Mouse (Mus musculus) intestine, embryonic 16.5 days (tissue): ENCODE results near the gene Sugp2. TPM values are rescaled to one million over a fixed set of nuclear protein-coding genes. Genes with fewer than 3 reads are reported as not detected.

Experiments used
- ATAC-seq: fragments of 200-750 bp; cut with Nextera tagmentation; 2 replicates; pipeline ENCODE4 v1.8.0; 2017; ENCODE audit warnings: moderate TSS enrichment, moderate library complexity
- H3K27ac ChIP-seq: fragments of 300-500 bp; sonication (generic); 2 replicates; pipeline ENCODE4 v1.5.1; 2014; ENCODE audit warnings: mild to moderate bottlenecking, low read length
- H3K27me3 ChIP-seq: fragments of 300-500 bp; sonication (generic); replicated peaks from 2 replicates; pipeline ENCODE4 v1.6.1; 2014; ENCODE audit warnings: low read length, control low read depth, mixed read lengths; ENCODE audit not compliant: control insufficient read depth, insufficient read depth
- H3K36me3 ChIP-seq: fragments of 300-500 bp; sonication (generic); 2 replicates; pipeline ENCODE4 v1.6.1; 2014; ENCODE audit warnings: low read length, control low read depth; ENCODE audit not compliant: control insufficient read depth, insufficient read depth
- H3K4me1 ChIP-seq: fragments of 300-500 bp; sonication (generic); 2 replicates; pipeline ENCODE4 v1.6.1; 2014; ENCODE audit warnings: low read length, control low read depth, mixed read lengths; ENCODE audit not compliant: control insufficient read depth, insufficient read depth
- H3K4me2 ChIP-seq: fragments of 300-500 bp; sonication (generic); 2 replicates; pipeline ENCODE4 v1.6.1; 2014; ENCODE audit warnings: low read depth, low read length, control low read depth
- H3K4me3 ChIP-seq: fragments of 300-500 bp; sonication (generic); 2 replicates; pipeline ENCODE4 v1.5.1; 2014; ENCODE audit warnings: mild to moderate bottlenecking, low read length
- H3K9ac ChIP-seq: fragments of 300-500 bp; sonication (generic); 2 replicates; pipeline ENCODE4 v1.6.1; 2014; ENCODE audit warnings: low read depth, low read length
- H3K9me3 ChIP-seq: fragments of 300-500 bp; sonication (generic); 2 replicates; pipeline ENCODE4 v1.6.1; 2016; ENCODE audit warnings: low read length, control low read depth; ENCODE audit not compliant: control insufficient read depth
- WGBS: fragments of 180-500 bp; shearing (Covaris S2); extraction: QIAGEN DNeasy Blood & Tissue Kit; methylation state at CpG from one replicate; pipeline ENCODE4 v1.1.7; 2014; 5-methylcytosine and 5-hydroxymethylcytosine counted together
- polyA plus RNA-seq: library from polyadenylated mRNA; unstranded; fragments of >200 nt; fragmentation: Nextera tagmentation; extraction: Ambion mirVana; gene quantifications from 2 replicates; pipeline ENCODE4 v1.2.1, GENCODE M21; 2015

Sugp2 gene
- polyA plus RNA-seq, 1 experiment from 2014 or later, result 18.1 TPM

DNA sequence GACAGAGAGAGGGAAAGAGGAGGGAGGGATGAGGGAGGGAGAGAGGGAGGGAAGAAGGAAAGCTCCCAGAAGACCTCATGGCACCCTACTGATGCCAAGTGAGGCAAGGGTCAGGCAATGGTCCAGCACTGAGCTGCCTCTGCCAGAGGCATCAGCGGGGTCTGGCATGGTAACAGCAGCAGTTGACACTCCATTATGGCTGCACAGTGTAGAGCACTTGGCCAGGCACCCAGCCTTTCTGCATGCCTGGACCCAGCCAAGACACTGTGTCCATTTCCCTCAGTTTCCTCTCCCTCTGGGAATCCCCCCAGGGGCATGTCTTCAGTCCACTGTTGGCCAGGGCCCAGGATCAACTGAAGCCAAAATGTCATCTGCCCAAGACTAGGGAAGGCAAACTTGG lies 17.5 kb upstream of the Sugp2 start:
- H3K4me3 ChIP-seq, result no peak overlapping the region
- H3K4me2 ChIP-seq, result no peak overlapping the region
- no peaks in the 10 kb centered on the region for H3K9me3 ChIP-seq
- no peaks in the 10 kb centered on the region for H3K36me3 ChIP-seq
- H3K27me3 ChIP-seq, result no peaks in the 10 kb centered on the region
- WGBS, result 55% methylated on average over 1 of the region's 1 CpGs
- no peaks in the 10 kb centered on the region for H3K4me1 ChIP-seq
- no peak overlapping the region for H3K9ac ChIP-seq
- no peak overlapping the region for H3K27ac ChIP-seq
- no peak for ATAC-seq

DNA sequence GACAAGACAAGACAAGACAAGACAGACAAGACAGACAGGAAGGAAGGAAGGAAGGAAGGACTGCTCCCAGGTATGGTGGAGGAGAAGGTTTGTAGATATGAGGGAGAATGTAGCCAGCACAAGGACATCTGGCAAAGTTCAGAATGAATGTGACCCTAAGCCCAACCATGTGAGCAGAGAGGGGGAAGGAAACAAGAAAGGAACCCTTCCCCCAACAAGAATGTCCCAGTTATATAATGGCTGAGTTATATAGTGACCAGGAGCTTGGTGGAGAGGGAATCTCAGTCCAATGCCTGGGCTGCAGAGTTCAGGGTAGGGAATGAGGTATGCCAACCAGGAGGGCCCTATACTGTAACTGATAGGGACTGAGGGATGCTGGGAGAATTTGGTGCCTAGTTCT lies 16.6 kb upstream of the Sugp2 start:
- Histone ChIP-seq H3K4me2 (no peak overlapping the region), H3K27ac (no peak overlapping the region), H3K36me3 (no peaks in the 10 kb centered on the region), H3K4me3 (no peak overlapping the region), H3K27me3 (no peaks in the 10 kb centered on the region), H3K9ac (no peak overlapping the region), H3K4me1 (no peaks in the 10 kb centered on the region), H3K9me3 (no peaks in the 10 kb centered on the region)
- no peak for ATAC-seq

DNA sequence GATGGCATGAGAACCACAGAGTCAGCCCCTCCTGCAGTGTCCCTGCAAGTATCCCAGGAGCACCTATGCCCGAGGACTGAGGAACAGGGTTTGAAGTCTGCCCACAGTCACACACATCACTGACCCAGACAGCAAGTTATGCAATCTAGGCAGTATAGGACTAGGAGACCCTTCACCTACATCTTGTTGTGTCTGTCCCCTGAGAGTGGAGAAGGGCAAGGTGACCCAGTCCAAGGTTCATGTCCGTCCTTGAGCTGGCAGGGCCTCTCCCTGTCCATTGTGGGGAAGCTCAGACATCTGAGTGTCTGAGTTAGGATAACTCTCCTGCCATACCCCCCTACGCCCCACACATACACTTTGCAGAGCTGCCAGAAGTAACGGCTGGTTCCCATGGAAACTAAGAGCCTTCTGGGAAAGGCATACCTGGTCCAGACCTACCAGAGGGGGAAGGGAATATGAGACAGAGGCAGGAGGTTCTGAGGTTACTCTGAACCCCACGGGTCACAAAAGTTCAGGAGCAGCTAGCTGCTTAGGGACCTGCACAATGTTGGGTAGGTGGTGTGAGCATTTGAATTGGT lies 14.8 kb upstream of the Sugp2 start:
- Histone ChIP-seq H3K4me2 (no peak overlapping the region), H3K36me3 (no peaks in the 10 kb centered on the region), H3K9ac (no peak overlapping the region), H3K4me3 (no peak overlapping the region), H3K27ac (no peak overlapping the region), H3K4me1 (no peaks in the 10 kb centered on the region), H3K27me3 (no peaks in the 10 kb centered on the region), H3K9me3 (no peaks in the 10 kb centered on the region)
- WGBS, result 36% methylated on average over 5 of the region's 5 CpGs
- ATAC-seq, result no peak

DNA sequence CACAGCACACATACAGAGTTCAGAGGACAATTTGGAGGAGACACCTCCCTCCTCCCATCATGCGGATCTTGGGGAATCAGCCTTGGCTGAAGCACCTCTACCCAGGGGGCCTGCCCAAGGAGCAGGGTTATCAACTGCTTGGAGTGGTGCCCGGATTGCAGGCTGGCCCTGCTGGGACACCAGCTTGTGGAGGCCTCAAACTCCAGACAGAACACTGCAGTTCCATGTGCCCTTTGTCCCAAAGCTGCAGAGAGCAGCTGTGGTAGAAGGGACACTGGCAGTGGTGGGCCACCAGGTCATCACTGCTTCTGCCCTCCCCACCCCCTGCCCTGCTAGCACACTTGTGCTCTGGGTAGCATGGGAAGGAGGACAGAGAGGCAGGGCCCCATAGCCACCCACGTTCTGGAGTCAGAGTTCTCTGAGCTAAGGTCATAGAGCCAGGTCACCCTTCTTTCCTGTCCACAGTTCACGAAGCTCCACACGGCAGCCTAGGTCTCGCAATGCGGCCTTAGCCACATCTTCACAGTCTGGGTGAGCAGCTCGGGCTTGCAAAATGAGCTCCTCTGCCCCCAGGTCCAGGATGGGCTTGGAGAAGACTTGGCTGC lies 13.7 kb upstream of the Sugp2 start:
- H3K27me3 ChIP-seq, result no peaks in the 10 kb centered on the region

DNA sequence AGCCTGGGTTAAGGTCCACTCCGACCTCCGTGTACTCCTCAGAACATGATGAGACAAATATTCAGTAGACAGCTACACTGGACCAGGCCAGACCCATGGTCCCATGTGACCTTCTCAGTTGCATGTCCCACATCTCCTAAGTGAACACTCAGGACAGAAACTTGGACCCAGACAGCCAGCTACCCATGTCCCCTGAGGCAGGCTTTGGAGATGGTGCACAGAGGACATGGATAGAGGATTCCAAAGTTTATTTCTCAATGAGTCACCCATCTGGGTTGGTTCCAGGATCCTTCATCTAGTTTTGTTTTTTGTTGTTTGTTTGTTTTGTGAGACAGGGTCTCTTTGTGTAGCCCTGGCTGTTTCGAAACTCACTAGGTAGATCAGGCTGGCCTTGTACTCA lies 13.1 kb upstream of the Sugp2 start:
- Histone ChIP-seq H3K27ac (no peak overlapping the region), H3K9me3 (no peaks in the 10 kb centered on the region), H3K27me3 (no peaks in the 10 kb centered on the region), H3K36me3 (peaks cover 8% of the 10 kb centered on the region; the same call in 1 of the 2 replicates), H3K4me2 (no peak overlapping the region), H3K9ac (no peak overlapping the region), H3K4me1 (no peaks in the 10 kb centered on the region), H3K4me3 (no peak overlapping the region)
- WGBS, result 95% methylated on average over 3 of the region's 3 CpGs
- no peak for ATAC-seq

More for the DNA sequence above, 13.7 kb upstream of the Sugp2 start:
- Histone ChIP-seq H3K36me3 (peaks cover 8% of the 10 kb centered on the region; the same call in 1 of the 2 replicates), H3K9me3 (no peaks in the 10 kb centered on the region), H3K4me1 (no peaks in the 10 kb centered on the region), H3K9ac (peak overlapping the region; percentile 24; the same call in 1 of the 2 replicates), H3K27ac (no peak overlapping the region), H3K4me3 (no peak overlapping the region), H3K4me2 (no peak overlapping the region)
- ATAC-seq, result no peak
- 71% methylated on average over 8 of the region's 8 CpGs for WGBS

DNA sequence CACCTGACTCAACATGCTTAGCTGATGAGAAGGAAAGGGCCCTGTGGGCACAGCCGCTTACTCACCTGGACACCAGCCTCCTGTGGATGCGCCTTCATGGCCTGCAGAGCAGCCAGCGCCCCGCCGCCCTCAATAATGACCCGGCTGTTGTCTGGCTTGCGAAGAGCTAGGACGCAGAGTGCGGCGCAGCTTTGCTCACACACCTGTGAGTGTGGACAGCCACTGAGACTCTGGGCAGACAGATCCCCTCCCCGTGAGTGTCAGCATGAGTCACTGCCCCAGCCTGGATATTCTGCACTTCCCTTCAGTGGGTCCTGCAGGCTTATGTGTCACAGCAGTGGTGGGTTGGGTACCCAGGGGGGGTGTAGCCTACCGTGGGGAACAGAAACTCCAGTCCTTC lies 12.0 kb upstream of the Sugp2 start:
- ATAC-seq, result no peak
- H3K4me2 ChIP-seq, result no peak overlapping the region
- no peak overlapping the region for H3K4me3 ChIP-seq
- H3K27me3 ChIP-seq, result no peaks in the 10 kb centered on the region
- H3K9me3 ChIP-seq, result no peaks in the 10 kb centered on the region
- H3K27ac ChIP-seq, result no peak overlapping the region
- H3K36me3 ChIP-seq, result peaks cover 8% of the 10 kb centered on the region; the same call in 1 of the 2 replicates
- 94% methylated on average over 12 of the region's 12 CpGs for WGBS
- H3K4me1 ChIP-seq, result no peaks in the 10 kb centered on the region
- H3K9ac ChIP-seq, result no peak overlapping the region

DNA sequence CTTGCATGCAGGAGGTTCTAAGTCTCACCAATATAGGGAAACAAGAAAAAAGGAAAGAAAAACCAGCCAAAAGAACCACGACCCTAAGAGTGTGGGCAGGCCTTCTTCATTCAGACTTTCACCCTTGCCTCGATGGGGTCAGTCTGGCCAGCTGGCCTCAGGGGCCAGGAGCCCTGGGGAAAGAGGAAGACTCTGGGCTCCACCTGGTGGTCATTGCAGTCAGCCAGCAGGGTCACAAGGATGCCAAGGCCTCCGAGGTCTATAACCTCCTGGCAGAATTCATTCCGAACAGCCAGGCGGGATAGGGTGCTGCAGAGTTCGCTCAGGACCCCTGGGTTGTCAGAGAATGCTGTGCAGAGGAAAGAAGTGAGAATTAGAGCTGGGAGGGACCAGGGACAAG lies 10.7 kb upstream of the Sugp2 start:
- H3K4me1 ChIP-seq, result no peaks in the 10 kb centered on the region

DNA sequence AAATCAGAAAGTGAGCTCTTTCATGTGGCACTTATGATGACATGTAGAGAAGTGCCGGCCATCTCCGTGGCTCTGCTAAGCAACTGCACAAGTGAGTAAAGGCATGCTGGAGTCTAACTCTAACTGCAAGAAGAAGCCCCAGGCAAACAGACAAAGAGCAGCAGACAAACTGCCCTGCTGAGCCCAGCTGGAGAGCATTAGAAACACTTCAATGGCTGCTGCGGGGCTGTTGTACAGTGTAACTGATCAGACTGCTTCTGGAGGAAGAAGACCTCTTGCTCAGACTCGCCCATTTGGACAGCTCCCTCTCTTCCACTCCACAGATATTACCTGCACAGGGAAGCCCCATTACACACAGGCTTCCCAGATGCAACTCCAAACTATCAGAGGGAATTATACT lies 6.0 kb upstream of the Sugp2 start:
- H3K4me1 ChIP-seq, result no peaks in the 10 kb centered on the region
- no peak overlapping the region for H3K27ac ChIP-seq
- no peaks in the 10 kb centered on the region for H3K9me3 ChIP-seq
- H3K4me3 ChIP-seq, result no peak overlapping the region
- WGBS, result 72% methylated on average over 4 of the region's 4 CpGs
- H3K36me3 ChIP-seq, result peaks cover 8% of the 10 kb centered on the region; the same call in 1 of the 2 replicates
- H3K27me3 ChIP-seq, result no peaks in the 10 kb centered on the region
- no peak for ATAC-seq
- no peak overlapping the region for H3K9ac ChIP-seq
- no peak overlapping the region for H3K4me2 ChIP-seq

More for the DNA sequence above, 10.7 kb upstream of the Sugp2 start:
- WGBS, result 48% methylated on average over 6 of the region's 6 CpGs
- Histone ChIP-seq H3K9ac (no peak overlapping the region), H3K4me3 (no peak overlapping the region), H3K4me2 (no peak overlapping the region), H3K27me3 (no peaks in the 10 kb centered on the region), H3K27ac (no peak overlapping the region), H3K36me3 (peaks cover 8% of the 10 kb centered on the region; the same call in 1 of the 2 replicates), H3K9me3 (no peaks in the 10 kb centered on the region)
- no peak for ATAC-seq

DNA sequence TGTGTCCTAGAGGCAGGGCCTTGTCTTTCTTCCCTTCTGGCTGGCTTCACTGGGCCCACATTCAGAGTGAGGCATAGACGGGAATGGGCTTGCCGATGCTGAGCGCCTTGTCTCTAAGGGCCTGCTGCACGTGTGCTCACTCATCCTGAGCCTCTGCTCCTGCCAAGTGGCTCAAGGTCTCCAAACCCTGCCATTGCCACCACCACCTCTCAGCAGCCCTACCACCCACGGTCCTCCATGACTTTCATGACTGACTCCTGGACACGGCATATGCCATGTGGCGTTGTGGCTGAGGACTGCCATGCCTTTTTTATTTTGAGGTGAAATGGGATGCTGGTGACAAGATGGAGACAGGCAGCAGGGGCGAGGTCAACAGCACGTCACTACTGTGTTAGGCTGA lies 3.2 kb upstream of the Sugp2 start:
- WGBS, result 94% methylated on average over 9 of the region's 9 CpGs
- no peak overlapping the region for H3K4me3 ChIP-seq
- no peaks in the 10 kb centered on the region for H3K9me3 ChIP-seq
- H3K4me2 ChIP-seq, result no peak overlapping the region
- no peaks in the 10 kb centered on the region for H3K36me3 ChIP-seq
- H3K27me3 ChIP-seq, result no peaks in the 10 kb centered on the region
- no peak for ATAC-seq
- H3K4me1 ChIP-seq, result peaks cover 11% of the 10 kb centered on the region
- H3K27ac ChIP-seq, result no peak overlapping the region
- H3K9ac ChIP-seq, result no peak overlapping the region

DNA sequence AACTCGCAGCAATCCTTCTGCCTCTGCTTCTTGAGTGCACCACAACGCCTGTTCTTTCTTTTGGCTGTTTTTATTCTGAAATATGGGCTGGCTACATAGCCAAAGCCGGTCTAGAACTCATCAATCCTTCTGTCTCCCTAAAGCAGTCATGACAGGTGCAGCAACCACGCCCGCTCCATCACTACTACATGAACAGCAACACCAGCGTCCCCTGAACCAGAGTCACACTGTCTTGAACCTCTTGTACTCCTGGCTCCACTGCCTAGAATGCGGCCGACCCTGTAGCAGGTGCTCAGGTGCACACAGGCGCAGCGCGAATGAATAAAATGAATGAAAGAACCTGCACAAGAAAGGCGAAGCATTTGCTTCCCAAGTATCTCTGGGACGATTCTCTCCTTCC lies 420 bp upstream of the Sugp2 start:
- Histone ChIP-seq H3K36me3 (peaks cover 8% of the 10 kb centered on the region; the same call in 1 of the 2 replicates), H3K4me3 (peak overlapping the region; percentile 58), H3K27me3 (no peaks in the 10 kb centered on the region), H3K4me1 (peaks cover 16% of the 10 kb centered on the region), H3K9me3 (no peaks in the 10 kb centered on the region), H3K9ac (peak overlapping the region; percentile 83), H3K4me2 (peak overlapping the region; percentile 85), H3K27ac (no peak overlapping the region)
- WGBS, result 5% methylated on average over 13 of the region's 13 CpGs
- ATAC-seq, result 0 out of 2 replicates have a peak, but pooled peaks have one; percentile 8
